Mouse (Mus musculus) CH12.LX (cell line): ENCODE measurements at regions not wholly inside any gene's neighbourhood (a gene's known extent, or its start where the extent isn't known, plus 50 kb on each side); places are given as distances from the start of the nearest gene placed in this dataset.

Experiments
- DNase-seq: peaks from one replicate; pipeline ENCODE4 v3.0.0-alpha.2; 2013; ENCODE audit errors: extremely low read depth
- H3K27ac ChIP-seq: 2 replicates; pipeline ENCODE4 v1.5.1; 2012; ENCODE audit warnings: low read depth, mild to moderate bottlenecking, control low read depth, moderate library complexity; ENCODE audit not compliant: insufficient read depth
- H3K27me3 ChIP-seq: replicated peaks from 2 replicates; pipeline ENCODE3; 2012; ENCODE audit warnings: inconsistent platforms
- H3K36me3 ChIP-seq, 2 experiments: replicated peaks in 1 of 2; 2 replicates each; pipeline versions ENCODE3 to v1.6.1; 2012; ENCODE audit warnings: inconsistent platforms in 1 of 2, low read length in 1 of 2, mild to moderate bottlenecking in 1 of 2, mixed read lengths in 1 of 2, moderate library complexity in 1 of 2; ENCODE audit not compliant: control insufficient read depth in 1 of 2, insufficient read depth in 1 of 2
- H3K4me1 ChIP-seq, 2 experiments: 2 replicates each; pipeline ENCODE4 v1.6.1; 2012; ENCODE audit warnings: inconsistent platforms in 1 of 2, moderate library complexity in 1 of 2; ENCODE audit not compliant: insufficient read depth in 2 of 2, control insufficient read depth in 1 of 2
- H3K4me2 ChIP-seq: 2 replicates; pipeline ENCODE4 v1.6.1; 2012; ENCODE audit warnings: low read depth, mild to moderate bottlenecking, control low read depth; ENCODE audit not compliant: poor library complexity, insufficient read depth, severe bottlenecking
- H3K4me3 ChIP-seq, 3 experiments: fragments of 150-350 bp in 1 of 3; sonication (generic) in 1 of 3; replicated peaks in 1 of 3; 2 replicates each; pipeline versions ENCODE3 to v1.5.1; 2011 to 2012; ENCODE audit warnings: low read depth in 2 of 3, low read length in 2 of 3, mild to moderate bottlenecking in 2 of 3, moderate library complexity in 2 of 3, control low read depth in 1 of 3, improper control_type of control experiment in 1 of 3, inconsistent platforms in 1 of 3, mixed read lengths in 1 of 3; ENCODE audit not compliant: poor library complexity in 1 of 3
- H3K79me2 ChIP-seq: replicated peaks from 2 replicates; pipeline ENCODE4 v1.6.1; 2012; ENCODE audit warnings: mild to moderate bottlenecking, moderate library complexity; ENCODE audit not compliant: control insufficient read depth, poor library complexity, insufficient read depth, severe bottlenecking; ENCODE audit errors: extremely low read depth
- H3K9ac ChIP-seq: 2 replicates; pipeline ENCODE4 v1.6.1; 2012; ENCODE audit warnings: low read depth, mild to moderate bottlenecking, control low read depth, moderate library complexity; ENCODE audit not compliant: insufficient read depth
- H3K9me3 ChIP-seq: replicated peaks from 2 replicates; pipeline ENCODE3; 2012; ENCODE audit warnings: low read length, inconsistent platforms, mixed read lengths
- CHD2 ChIP-seq: IDR thresholded peaks from 2 replicates; pipeline ENCODE4 v1.6.1; 2011; ENCODE audit warnings: low read length, improper control_type of control experiment
- E2F4 ChIP-seq: IDR thresholded peaks from 2 replicates; pipeline ENCODE4 v1.6.1; 2011; ENCODE audit warnings: low read depth, low read length, improper control_type of control experiment; ENCODE audit not compliant: insufficient replicate concordance
- HCFC1 ChIP-seq: IDR thresholded peaks from 2 replicates; pipeline ENCODE4 v1.6.1; 2012; ENCODE audit warnings: low read depth, mild to moderate bottlenecking, inconsistent platforms, low read length, improper control_type of control experiment
- JUN ChIP-seq: IDR thresholded peaks from 2 replicates; pipeline ENCODE4 v1.6.1; 2011; ENCODE audit warnings: low read depth, mild to moderate bottlenecking, low read length, improper control_type of control experiment, moderate library complexity; ENCODE audit not compliant: insufficient read depth
- JUND ChIP-seq: conservative IDR thresholded peaks from 2 replicates; pipeline ENCODE4 v1.6.1; 2011; ENCODE audit warnings: low read depth, low read length, improper control_type of control experiment
- MAX ChIP-seq: IDR thresholded peaks from 2 replicates; pipeline ENCODE4 v1.6.1; 2011; ENCODE audit warnings: low read length, improper control_type of control experiment
- MXI1 ChIP-seq: IDR thresholded peaks from 2 replicates; pipeline ENCODE4 v1.6.1; 2011; ENCODE audit warnings: mild to moderate bottlenecking, low read depth, low read length, improper control_type of control experiment
- NRF1 ChIP-seq: IDR thresholded peaks from 2 replicates; pipeline ENCODE4 v1.6.1; 2014; ENCODE audit warnings: low read depth, mild to moderate bottlenecking, inconsistent platforms, low read length, improper control_type of control experiment, moderate library complexity
- POLR2A ChIP-seq: IDR thresholded peaks from 2 replicates; pipeline ENCODE4 v1.6.1; 2011; ENCODE audit warnings: low read depth, mild to moderate bottlenecking, improper control_type of control experiment, low read length
- RAD21 ChIP-seq: IDR thresholded peaks from 2 replicates; pipeline ENCODE4 v1.6.1; 2011; ENCODE audit warnings: low read depth, mild to moderate bottlenecking, low read length, improper control_type of control experiment, moderate library complexity
- SMC3 ChIP-seq: IDR thresholded peaks from 2 replicates; pipeline ENCODE4 v1.6.1; 2011; ENCODE audit warnings: low read depth, low read length, improper control_type of control experiment
- TBP ChIP-seq: conservative IDR thresholded peaks from 2 replicates; pipeline ENCODE4 v1.6.1; 2011; ENCODE audit warnings: low read depth, low read length, improper control_type of control experiment
- UBTF ChIP-seq: IDR thresholded peaks from 2 replicates; pipeline ENCODE4 v1.6.1; 2012; ENCODE audit warnings: low read depth, mild to moderate bottlenecking, inconsistent platforms, low read length, improper control_type of control experiment, moderate library complexity
- USF1 ChIP-seq: IDR thresholded peaks from 2 replicates; pipeline ENCODE4 v1.6.1; 2014; ENCODE audit warnings: low read depth, mild to moderate bottlenecking, inconsistent platforms, low read length, improper control_type of control experiment
- USF2 ChIP-seq: conservative IDR thresholded peaks from 2 replicates; pipeline ENCODE4 v1.6.1; 2011; ENCODE audit warnings: low read depth, low read length, improper control_type of control experiment
- ZMIZ1 ChIP-seq: IDR thresholded peaks from 2 replicates; pipeline ENCODE4 v1.6.1; 2012; ENCODE audit warnings: low read depth, mild to moderate bottlenecking, inconsistent platforms, low read length, improper control_type of control experiment
- ZNF384 ChIP-seq: IDR thresholded peaks from 2 replicates; pipeline ENCODE4 v1.6.1; 2012; ENCODE audit warnings: low read depth, low read length, improper control_type of control experiment, inconsistent platforms
- dilution Hi-C: fragments of 300-500 bp; cut with MboI; formaldehyde crosslinking; loops from 2 replicates; pipeline ENCODE4 v1.14.3; 2020; ENCODE audit warnings: low sequenced_read_pairs; ENCODE audit not compliant: extremely low pct_unique_long_range_greater_than_20kb, extremely low pct_ligation_motif_present
- in situ Hi-C: fragments of 300-500 bp; cut with MboI; formaldehyde crosslinking; loops from 3 replicates; pipeline ENCODE4 v1.14.3; 2019; ENCODE audit warnings: low sequenced_read_pairs, low pct_ligation_motif_present, low pct_unique_long_range_greater_than_20kb, mixed read lengths

- dilution Hi-C loops (no loop called here), in situ Hi-C loops (no loop called here)
- TF ChIP-seq JUND (no peak), CHD2 (no peak), MAX (no peak), MXI1 (no peak), HCFC1 (no peak), POLR2A (no peak), RAD21 (no peak), NRF1 (no peak), UBTF (no peak), E2F4 (no peak)
- Histone ChIP-seq H3K36me3 (no peaks in the 10 kb centered on the region), H3K9ac (no peak overlapping the region), H3K27ac (no peak overlapping the region), H3K4me1 (no peaks in the 10 kb centered on the region), H3K4me3 (no peak overlapping the region), H3K9me3 (peaks cover 43% of the 10 kb centered on the region), H3K4me2 (no peak overlapping the region), H3K79me2 (no peaks in the 10 kb centered on the region), H3K27me3 (peaks cover 4% of the 10 kb centered on the region)
- no peak for DNase-seq
Measured at GRCm38 (mm10) chr16:90624039-90624625, 103.1 kb downstream of the Mis18a start.

- in situ Hi-C loops: no loop called here
- dilution Hi-C loops: no loop called here
Measured at GRCm38 (mm10) chr16:90622677-90623225, 104.5 kb downstream of the Mis18a start.

GRCm38 (mm10) chr16:90621761-90622411, 105.3 kb downstream of the Mis18a start:
- dilution Hi-C loops: no loop called here

More at GRCm38 (mm10) chr16:90622677-90623225, 104.5 kb downstream of the Mis18a start:
- Histone ChIP-seq H3K27me3 (peaks cover 4% of the 10 kb centered on the region), H3K9me3 (peaks cover 41% of the 10 kb centered on the region), H3K36me3 (no peaks in the 10 kb centered on the region), H3K9ac (no peak overlapping the region), H3K79me2 (no peaks in the 10 kb centered on the region), H3K27ac (no peak overlapping the region), H3K4me2 (no peak overlapping the region), H3K4me1 (no peaks in the 10 kb centered on the region), H3K4me3 (no peak overlapping the region)
- TF ChIP-seq SMC3 (no peak), TBP (no peak), CHD2 (no peak), POLR2A (no peak), ZNF384 (no peak), USF1 (no peak), JUN (no peak)
- no peak for DNase-seq

More at GRCm38 (mm10) chr16:90621761-90622411, 105.3 kb downstream of the Mis18a start:
- DNase-seq: no peak
- H3K9ac ChIP-seq: no peak overlapping the region
- no peaks in the 10 kb centered on the region for H3K4me1 ChIP-seq
- H3K27me3 ChIP-seq: peaks cover 4% of the 10 kb centered on the region
- no peak for TF ChIP-seq ZMIZ1
- TF ChIP-seq USF2: no peak
- H3K36me3 ChIP-seq: no peaks in the 10 kb centered on the region
- H3K4me3 ChIP-seq: no peak overlapping the region
- no peaks in the 10 kb centered on the region for H3K79me2 ChIP-seq
- peaks cover 41% of the 10 kb centered on the region for H3K9me3 ChIP-seq
- H3K27ac ChIP-seq: no peak overlapping the region
- in situ Hi-C loops: no loop called here
- H3K4me2 ChIP-seq: no peak overlapping the region
